Mouse (Mus musculus) layer of hippocampus, postnatal 10 days (tissue): ENCODE measurements around the gene Rhbdd3. TPM values are rescaled to one million over a fixed set of nuclear protein-coding genes. Genes with fewer than 3 reads are reported as not detected.
"Not testable (repeated sequence)": the region's sequence is repeated elsewhere in the genome, so short reads cannot be mapped to it uniquely, and the experiment has no call there.

Source experiments
- DNase-seq, 2 experiments: peaks; one replicate each; pipeline ENCODE4 v3.0.0; 2021; ENCODE audit warnings: low spot score in 2 of 2
- total RNA-seq, 2 experiments: library from RNA; stranded (reverse); gene quantifications; 2 replicates each; pipeline ENCODE4 v1.2.3; 2021

Gene Rhbdd3
- total RNA-seq, 2 experiments from 2014 or later, result 22.7 to 23.2 TPM

DNA sequence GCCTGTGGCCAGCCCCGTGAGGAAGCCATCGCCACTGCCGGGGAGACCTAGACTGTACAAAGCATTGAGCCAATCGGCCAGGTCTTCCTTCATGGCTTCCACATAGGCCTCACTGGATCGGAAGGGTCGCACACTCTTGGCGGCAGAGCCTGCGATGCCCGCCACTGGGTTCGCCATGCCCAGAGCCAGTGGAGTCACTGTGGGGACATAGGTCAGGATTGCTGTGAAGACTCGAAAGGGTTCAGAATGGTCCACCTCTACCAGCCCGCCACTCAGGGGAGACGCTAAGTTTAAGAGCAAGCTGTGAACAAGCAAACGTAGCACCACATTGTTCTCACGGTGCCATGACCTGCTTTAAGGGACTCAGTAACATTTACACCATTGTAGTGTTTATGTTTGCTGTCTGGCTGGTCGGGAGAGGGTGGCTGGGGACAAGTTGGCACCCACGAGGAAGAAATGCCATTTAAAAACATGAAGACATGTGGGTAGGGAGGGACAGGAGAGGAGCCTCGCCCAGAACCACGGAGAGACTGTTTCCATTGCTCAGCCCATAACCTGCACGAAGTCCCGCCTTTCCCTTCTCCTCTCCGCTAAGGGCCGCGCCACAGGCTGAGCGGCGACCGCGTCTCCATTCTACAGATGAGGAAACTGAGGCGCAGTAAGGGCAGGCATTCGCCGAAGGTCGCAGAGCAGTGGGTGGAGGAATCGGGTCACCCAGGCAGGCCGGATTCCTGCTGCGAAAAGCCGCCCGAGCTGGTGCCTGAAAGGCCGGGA, 34.3 kb upstream of the Rhbdd3 start:
- no peak for DNase-seq

DNA sequence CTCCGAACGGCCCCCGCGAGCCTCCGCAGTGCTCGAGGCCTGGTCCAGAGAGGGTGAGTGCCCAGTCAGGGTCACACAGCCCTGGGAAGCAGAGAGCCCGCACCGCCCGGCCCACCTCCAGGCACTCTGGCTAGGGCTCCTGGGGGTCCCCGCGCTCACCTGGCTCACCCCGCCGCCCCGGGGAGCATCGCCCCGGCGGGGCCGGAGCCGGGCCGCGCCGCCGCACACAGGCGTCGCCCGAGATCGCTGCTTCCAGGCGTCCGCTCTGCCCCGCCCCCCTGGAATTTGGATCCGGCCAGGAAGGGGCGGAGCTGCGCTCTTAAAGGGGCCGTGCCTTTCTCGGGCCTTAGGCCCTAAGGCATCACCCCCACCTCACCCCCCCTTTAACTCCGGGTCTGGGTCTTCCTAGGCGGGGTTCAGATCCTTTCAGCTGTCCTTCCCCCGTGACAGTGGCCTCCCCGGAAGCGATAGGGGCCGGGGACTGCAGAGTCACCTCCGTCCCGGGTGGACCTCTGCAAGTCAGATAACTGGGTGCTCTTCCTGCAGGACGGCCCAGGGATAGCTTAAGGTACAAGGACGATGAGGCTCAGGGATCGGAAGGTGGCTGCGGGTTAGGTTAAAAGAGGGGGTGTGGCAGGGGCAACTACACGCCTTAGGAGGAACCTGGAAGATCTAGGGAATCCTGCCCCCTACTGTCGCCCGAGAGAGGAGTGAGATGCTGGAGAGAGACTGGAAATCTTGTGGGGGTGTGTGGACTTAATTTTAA, 33.5 kb upstream of the Rhbdd3 start, which contains the start of gene Gas2l1:
Gas2l1 (minus strand) TSS at position 272 of the 766 bp plus-strand sequence.
- DNase-seq, result peak; percentile 87 to 90

DNA sequence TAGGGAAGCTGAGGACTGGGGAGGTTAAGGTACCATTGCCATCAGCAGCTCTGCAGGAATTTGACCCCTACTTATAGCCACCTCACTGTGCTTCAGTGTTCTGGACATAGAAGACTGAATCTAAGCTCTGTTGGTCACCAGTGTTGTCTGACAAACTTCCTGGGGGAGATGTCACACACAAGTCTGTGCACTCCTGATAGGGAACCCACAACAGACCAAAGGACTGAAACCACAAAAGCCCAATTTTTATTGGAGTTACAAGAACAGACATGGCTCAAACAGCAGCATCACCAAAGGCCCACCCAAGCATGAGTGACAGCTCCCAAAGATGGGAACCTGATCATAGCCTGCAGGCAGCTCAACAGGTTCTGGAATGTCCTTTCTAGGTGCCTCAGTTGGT, 31.7 kb upstream of the Rhbdd3 start:
- no peak for DNase-seq

DNA sequence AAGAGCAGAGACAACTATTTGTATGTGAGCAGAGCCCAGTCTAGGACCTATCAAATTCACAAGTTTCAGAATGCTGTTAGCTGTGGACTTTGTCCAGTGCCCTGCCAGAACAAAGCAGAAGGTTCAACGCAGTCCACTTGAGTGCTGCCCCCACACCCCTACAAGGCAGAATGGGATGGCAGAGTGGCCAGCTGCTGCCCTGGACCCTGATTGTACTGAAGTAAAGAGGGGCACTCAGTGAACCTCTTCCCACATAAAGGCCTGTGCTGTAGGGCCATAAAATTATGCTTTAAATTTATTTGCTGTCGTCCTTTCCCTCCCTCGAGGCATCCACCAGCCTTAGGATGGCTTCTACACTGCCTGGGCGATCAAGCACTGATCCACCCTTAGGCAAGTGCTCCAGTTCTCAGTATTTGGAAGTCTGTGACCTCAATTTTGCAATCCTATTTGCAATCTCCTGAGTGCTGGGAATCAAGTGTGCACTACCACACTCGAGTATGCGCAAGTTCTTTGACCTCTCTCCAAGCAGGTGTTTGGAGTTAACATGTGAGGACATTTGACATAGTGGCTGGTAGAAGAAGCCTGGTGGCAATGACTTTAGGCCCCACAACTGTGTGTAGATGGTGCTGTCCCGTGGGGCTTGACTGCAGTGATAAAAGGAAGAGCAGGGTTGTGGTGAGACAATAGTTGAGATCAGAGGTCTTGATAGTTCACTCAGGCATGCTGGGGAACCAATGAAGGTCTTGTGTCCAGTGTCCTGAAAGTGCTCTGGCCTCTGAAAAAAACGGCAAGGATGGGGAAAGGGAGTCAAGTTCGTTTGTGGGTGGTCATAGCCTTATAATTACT, 30.4 kb upstream of the Rhbdd3 start:
- no peak for DNase-seq

DNA sequence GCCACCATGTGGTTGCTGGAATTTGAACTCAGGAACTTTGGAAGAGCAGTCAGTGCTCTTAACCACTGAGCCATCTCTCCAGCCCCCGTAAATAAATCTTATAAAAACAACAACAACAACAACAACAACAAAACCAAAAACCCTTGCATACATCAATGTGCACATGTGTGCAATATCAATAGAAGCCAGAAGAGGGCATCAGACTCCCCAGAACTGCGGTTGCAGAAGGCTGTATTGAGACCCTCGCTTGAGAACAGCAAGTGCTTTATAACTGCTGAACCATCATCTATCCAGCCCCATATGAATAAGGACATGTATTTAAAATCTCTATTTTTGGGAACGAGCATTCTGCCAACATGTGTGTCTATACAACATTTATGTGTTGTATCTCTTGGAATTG, 23.8 kb upstream of the Rhbdd3 start:
- no peak for DNase-seq

DNA sequence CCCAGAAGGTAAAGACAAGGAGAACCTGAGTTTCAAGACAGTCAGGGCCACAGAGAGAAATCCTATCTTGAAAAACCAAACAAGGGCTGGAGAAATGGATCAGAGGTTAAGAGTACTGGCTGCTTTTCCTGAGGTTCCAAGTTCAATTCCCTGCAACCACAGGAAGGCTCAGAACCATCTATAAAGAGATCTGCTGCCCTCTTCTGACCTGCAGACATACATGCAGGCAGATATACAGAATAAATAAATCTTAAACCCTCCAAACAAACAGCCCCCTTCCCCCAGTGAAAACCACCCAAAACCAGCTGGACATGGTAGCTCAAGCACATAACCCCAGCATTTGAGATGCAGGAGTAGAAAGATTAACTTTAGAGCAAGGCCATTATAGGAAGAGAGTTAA, 23.0 kb upstream of the Rhbdd3 start:
- no peak for DNase-seq

DNA sequence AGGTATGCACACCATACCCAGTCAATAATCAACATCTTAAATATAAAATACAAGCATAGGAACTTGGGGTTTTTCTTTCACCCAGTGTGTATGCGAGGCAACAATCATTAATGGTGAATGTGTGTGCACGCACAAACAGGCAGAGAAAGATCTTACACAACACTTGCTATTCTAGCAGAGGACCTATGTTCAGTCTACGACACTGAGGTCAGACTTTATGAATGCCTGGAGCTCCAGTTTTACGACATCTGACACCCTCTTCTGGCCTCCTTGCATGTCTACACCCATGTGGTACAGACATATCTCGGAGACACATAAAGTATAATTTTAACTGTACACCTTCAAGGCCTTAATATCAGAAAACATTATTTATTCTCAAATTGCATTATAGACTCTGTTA, 21.9 kb upstream of the Rhbdd3 start:
- DNase-seq, result not testable (repeated sequence)

DNA sequence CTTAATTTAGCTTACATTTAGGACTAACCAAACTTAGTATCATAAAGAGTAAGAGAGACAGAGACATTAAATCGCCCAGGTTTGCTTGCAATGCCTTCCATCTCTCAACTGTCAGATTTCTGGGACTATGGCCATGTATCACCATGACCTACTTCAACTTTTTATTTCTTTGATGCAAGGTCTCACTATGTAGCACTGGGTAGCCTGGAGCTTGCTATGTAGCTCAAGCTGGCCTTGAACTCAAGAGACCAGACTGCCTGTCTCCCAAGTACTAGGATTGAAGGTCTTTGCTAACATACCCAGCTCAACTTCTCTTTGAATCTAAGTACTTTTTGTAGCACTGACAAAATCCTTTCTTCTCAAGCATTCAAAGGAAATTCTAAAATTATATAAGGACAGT, 9.6 kb upstream of the Rhbdd3 start:
- no peak for DNase-seq

DNA sequence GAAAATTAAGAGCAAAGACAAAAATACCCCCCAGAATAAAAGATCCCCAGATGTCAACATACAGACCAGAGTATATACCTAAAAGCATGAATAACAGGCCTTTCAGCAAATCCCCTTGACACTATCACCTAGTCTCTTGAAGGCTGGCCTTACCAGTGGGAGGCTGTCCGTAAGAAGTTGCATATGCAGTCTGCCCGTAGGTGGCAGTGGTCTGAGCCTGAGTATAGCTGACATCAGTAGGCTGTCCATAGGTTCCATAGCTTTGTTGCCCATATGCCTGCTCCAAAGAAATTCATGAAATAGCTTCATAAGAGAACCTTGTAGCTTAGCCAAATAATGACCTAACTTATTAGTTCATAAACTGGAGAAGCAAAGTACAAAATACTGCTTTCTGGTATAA, 7.0 kb upstream of the Rhbdd3 start:
- no peak for DNase-seq

DNA sequence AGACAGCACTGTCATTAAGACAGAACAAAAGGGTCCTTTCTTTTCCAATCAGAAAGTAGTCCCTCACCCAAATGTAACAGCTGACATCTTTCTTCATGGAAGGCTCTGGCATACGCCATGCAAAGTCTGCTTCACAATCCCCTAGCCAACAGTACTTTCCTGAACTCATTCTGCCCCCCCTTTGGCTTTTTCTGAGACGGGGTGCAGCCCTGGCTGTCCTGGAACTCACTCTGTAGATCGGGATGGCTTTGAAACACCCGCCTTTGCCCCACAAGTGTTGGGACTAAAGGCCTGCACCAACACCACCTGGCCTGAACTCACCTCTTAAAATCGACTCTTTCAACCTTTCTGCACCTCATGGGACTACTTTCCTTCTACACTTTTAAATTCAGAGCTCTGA, 2.8 kb upstream of the Rhbdd3 start:
- no peak for DNase-seq

DNA sequence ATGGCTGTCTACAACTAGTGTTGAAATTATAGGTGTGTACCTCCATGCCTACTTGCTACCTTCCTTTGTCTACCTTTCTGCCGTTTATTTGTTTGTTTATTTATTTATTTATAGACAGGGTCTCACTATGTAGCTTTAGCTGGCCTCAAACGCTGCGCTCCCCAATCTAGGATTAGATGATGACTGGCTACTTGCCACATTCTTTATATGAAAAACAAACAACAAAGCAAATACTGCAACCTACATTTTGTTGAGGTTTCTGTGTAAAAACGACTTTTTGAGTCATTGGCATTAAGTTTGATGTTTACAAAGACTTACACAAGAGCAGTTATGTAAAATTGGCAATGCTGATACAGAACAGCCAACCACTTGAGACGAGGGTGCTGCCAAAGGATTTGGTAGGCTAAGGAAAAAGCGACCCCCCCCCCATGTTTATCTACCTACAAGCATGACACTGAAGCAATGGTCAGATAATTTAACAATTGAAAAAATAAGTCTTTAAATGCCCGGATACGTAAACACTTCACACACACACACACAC, 2.2 kb upstream of the Rhbdd3 start:
- no peak for DNase-seq

DNA sequence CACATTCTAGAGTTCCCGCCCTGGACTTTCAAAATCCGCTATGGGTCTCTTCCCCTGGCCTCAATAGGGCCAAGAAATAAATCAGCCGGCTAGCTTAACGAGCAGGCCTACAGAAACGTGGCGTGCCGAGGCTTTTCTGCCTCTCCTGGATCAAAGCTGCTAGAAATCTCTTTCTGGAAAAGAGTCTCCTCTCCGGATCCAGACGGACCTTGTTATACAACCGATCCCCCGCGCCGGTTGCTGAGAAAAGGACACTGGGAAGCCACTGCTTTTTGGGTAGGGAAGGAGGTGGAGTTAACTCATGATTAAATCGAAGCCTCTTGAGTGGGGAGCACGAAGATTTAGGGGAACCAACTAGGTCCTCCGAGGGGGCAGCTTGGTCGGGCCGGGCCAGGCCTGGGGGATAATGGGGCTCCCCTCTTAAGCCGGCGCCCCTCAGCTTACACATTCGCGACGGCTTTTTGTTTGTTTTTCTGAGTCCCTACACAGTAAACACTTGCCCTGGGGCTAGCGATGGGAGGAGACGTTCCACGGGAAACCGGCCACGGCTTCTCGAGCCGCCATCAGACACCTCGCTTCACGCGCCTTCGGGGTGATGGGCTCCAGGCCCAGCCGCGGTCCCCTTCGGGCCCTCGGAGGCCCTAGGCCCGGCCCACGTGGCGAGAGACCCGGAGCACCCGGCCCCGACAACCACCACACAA, 541 bp upstream of the Rhbdd3 start:
- peak in 1 of 2 experiments; percentile 50 for DNase-seq

DNA sequence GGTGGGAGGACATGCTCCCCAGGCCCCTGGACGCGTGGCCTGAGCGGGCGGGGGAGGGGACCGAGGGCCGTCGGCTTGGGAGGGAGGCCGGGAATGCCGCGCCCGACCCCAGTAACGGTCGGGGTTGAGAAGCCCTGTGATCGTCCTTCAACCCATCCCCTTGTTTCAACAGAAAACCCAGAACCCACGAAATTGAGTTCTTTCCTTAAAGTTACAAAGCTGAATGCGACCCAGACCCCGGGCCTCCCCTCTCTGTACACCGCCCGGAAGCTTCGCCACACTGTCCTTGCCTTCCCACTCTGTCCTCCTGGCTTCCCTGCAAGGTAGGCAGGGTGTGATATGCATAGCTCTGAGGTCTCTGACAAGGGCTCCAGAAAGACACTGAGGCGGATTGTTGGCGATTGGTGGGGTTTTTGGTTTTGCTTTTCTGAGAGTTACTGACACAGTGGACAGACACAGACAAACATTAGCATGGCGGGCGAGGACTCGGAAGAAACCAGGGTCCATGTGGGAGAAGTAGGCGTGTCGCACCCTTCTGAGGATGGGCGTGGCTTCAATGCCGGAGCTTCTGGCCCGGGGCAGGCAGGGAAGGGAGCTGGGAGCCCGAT, 954 bp downstream of the Rhbdd3 start:
- DNase-seq, result peak; percentile 71 to 77

DNA sequence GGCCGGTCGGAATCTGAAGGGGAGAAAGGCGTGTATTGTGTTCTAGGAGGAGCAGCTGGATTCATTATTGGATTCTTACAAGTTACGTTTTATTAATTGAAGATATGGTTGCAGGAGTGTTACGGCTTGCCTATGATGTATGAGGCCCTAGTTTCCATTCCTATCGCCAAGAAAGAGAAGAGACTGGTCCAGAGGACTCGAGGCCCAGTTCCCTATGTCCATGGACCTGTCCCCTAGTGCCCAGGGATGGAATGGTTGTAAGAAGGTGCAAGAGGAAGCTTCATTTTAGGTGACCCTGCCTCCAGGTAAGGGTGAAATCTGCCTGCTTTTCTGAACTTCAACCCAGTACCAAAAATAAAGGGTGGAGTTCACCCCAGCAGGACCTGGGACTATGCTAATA, 1.6 kb downstream of the Rhbdd3 start:
- no peak for DNase-seq

DNA sequence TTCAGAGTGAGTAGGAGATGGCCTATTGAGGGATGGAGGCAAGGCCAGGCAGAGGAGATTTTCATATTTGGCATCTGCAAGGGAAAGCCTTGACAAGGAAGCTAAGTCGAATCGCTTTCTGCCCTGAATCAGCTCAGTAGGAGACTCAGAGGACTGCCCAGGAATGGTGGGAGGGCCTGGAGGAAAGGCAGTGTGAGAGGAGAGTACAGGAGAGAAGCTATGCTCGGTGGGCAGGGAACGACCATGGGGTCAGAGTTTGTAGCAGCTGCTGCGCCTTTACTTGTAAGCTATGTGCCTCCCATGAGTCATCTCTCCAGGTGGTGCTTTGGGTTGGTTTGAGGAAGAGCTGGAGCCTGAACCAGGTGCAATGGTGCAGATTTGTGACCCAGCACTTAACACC, 2.1 kb downstream of the Rhbdd3 start:
- no peak for DNase-seq

DNA sequence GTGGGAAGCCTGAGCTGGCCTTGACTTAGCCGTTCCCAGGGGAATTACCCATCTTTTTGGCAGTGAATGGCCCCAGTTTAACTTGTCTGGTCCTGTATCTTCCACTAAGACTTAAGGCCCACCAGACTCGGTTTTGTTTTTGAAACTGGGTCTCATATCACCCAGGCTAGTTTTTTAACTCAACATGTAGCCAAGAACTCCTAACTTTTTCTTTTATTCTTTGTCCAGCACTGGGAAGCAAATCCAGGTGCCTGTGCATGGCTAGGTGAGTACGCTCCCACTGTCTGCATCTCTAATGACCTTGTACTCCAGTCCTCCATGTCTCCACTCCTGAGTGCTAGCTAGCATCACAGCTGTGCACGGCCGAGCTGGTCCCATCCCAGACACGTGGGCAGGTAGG, 2.9 kb downstream of the Rhbdd3 start:
- no peak for DNase-seq

DNA sequence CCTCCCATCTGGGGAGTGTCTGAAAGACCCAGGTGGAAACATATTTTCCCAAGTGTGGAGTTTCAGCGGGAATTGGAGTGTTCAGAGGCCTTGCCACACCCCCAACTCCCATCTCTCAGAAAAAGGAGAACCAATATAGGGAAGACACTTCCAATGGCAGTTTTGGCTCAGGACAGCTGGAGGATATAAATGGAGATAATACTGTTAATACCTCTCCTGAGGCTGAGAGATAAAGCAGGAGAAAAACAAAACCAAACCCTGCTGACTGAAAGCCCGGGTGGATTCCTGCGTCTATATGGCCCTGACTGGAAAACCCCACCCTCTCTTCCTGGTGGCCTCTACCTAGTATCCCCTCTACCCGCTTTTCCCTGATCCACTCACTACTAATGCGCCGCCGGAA, 3.7 kb downstream of the Rhbdd3 start:
- no peak for DNase-seq

DNA sequence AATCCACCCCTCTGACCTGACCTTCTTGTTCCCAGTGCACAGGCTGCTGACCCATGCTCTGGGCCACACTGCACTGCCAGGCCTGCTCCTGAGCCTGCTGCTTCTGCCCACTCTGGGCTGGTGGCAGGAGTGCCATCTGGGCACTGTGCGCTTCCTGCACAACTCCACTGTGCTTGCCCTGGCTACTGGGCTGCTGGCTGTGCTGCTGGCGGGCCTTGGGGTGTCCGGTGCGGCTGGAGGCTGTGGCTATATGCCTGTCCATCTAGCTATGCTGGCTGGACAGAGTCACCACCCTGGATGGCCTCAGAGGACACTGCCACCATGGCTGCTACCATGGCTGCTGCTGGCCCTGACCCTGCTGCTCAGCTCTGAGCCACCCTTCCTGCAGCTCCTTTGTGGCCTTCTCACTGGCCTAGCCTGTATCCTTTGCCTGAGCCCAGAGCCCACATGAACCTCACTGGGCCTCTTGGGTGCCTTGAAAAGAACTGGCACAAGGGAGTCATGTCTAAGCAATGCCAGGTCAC, 5.3 kb downstream of the Rhbdd3 start:
- DNase-seq, result no peak

DNA sequence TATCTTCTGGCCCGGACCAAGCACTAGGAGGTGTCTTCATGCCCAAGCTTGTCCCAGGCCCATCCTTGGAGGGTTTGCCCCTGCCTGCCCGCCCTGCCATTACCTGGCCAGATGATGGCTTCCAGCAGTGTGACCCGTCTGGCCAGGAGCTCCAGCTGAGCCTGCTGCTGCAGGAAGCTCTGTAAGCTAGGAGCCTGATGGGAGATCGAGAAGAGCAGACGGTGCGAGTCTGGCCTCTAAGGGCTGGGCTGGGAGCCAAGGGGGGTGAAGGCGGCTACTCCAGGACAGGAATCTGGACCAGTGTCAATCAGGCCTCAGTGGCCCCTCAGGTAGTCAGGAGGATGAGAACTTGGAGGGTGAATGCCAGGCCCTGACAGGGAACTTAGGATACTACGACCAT, 10.7 kb downstream of the Rhbdd3 start:
- peak in 1 of 2 experiments; percentile 10 for DNase-seq

DNA sequence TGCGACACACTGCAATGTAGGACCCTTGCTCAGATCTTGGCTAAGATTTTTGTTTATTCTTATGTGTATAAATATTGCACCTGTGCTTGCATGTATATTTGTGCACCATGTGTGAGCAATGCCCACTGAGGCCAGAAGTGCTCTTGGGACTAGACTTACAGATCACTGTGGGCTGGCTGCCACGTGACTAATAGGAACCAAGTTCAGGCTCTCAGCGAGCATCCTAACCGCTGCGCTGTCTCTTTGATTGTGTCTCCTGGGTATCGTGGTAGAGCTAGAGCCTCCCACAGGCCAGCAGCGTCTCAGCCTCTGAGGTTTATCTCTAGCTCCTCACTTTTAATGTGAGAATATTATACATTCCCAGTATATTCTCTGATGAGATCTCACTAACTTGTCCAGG, 14.9 kb downstream of the Rhbdd3 start:
- DNase-seq, result no peak
